Mouse (Mus musculus): ENCODE results near the gene Opa3.

The Opa3 gene

DNA sequence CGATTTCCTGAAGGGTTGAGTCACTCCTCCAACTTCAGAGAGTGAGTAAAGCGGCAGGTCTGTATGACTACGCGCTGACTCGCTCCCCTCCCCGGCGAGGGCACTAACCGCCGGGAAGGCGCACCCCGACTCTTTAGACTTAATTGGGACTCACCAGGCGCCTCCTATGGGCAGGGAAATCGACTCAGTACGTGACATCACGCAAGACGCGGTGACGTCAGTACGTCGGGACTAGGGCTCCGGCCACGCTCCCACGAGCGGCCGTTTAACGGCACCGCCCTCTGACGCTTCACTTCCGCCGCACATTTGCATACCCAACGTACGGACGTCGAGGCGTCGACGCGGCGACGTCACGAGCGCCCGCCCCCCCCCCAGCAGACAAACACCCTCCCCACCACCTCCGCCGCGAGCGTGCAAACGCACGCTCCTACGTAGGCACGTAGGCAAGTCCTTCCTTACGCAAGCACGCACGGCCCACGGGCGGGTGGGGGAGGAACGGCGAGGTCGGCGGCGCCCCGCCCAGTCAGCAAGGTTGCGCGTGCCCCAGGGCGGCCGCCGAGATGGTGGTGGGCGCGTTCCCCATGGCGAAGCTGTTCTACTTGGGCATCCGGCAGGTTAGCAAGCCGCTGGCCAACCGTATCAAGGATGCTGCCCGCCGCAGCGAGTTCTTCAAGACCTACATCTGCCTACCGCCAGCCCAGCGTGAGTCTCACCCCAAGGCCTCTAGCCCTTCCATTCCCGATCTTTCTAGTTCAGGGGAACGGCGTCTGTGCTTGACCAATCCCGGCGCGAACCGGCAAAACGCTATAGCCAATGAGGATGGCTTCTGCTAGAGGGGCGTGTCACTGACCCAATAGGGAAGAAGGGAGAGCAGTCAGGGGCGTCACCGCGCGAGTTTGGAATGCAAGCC, at the start of gene Opa3:
Gene Opa3 (plus strand): TSS at position 452 of the 910 bp plus-strand sequence.
- DNase-seq (ENCODE audit: low spot score) = peak; percentile 100

GRCm38 (mm10) chr7:19178443-19179092, 49.6 kb upstream of the Opa3 start:
- peak; percentile 77 for DNase-seq (ENCODE audit: low spot score)

DNA sequence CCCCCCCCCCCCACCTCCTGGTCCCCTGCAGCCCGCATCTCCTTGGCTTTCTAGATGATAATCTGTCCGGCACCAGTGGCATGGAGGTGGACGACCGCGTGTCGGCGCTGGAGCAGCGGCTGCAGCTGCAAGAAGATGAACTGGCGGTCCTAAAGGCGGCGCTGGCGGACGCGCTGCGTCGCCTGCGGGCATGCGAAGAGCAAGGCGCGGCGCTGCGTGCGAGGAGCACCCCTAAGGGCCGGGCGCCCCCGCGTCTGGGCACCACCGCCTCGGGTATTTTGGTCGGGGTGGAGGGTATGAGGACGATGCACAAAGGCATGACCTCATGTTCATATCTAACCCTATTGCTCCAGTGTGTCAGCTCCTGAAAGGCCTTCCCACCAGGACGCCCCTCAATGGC, 49.0 kb upstream of the Opa3 start:
- DNase-seq (ENCODE audit: low spot score) = no peak

GRCm38 (mm10) chr7:19179936-19180335, 48.2 kb upstream of the Opa3 start:
- no peak for DNase-seq (ENCODE audit: low spot score)

DNA sequence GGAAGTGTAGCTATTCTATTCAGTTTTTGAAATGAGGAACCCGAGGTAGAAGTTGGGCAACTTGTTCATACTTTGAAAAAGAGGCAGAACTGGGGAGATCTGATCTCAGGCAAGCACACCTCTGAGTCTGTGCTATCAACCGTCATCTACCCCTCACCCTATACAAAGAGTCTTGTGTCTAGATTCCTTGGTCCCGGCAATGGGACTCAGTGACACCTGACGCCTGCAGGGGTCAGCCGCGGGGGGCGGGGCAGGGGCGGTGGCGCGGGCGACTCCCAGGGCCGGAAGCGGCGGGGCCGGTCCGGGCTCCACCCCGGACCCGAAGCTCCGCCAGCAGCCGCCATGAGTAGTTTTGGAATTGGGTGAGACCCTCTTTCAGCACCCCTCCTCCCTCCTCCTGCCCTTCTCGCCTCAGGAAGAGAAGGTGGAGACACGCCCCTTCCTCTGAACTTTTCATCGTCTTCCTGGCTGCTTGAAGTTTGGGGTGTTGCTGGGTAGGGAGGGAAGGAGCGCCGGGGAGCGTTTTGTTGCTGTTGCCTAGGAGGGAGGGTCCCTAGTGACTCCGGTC, 47.2 kb upstream of the Opa3 start:
- DNase-seq (ENCODE audit: low spot score) = no peak

- DNase-seq (ENCODE audit: low spot score) = no peak
Observed at GRCm38 (mm10) chr7:19184250-19184649, 43.9 kb upstream of the Opa3 start.

GRCm38 (mm10) chr7:19184758-19185157, 43.4 kb upstream of the Opa3 start:
- no peak for DNase-seq (ENCODE audit: low spot score)

DNA sequence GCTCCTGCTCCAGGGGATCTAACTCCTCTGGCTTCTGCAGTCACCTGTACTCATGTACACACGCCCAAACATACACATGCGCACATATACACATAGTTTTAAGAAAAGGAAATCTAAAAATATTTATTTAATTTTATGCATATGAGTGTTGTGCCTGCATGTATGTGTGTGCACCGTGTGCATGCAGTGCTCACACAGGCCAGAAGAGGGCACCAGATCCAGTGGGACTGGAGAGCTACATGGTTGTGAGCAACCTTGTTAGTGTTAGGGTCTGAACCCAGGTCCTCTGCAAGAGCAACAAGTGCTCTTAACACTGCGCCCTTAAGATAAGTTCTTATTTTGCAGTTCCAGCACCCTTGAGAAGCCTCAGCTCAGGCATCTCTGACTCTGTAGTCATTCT, 33.5 kb upstream of the Opa3 start:
- DNase-seq (ENCODE audit: low spot score) = no peak

DNA sequence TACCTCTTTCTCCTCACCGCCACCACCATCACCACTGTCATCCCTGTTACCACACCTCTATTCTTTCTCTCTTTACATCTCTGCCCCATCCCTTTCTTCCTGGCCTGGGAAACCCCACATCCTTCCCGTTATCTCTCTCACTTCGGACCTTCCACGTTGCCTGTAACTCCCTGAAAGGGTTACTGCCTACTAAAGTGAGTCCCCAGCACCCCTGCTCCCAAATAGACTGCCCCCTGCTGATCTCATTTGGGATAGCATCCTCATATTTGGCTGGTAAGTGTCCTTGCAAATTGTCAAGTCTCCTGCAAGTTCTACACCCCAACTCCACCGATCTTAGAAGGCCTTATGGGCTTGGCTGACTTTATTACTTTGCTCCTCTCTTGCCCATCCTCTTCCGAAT, 31.5 kb upstream of the Opa3 start:
- DNase-seq (ENCODE audit: low spot score) = no peak

DNA sequence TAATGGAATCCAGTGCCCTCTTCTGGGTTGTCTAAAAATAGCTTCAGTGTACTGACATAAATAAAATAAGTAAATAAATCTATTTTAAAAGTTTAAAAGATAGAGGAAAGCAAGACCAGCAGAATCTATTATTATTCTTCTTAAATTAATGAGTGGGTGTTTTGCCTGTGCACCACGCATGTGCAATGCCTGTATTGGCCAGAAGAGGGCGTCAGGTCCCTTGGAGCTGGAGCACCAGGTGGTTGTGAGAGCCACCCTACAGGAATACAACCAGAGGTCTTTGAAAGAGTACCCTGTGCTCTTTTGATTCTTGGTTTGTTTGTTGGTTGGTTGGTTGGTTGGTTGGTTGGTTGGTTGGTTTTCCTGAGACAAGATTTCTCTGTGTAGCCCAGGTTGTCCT, 30.1 kb upstream of the Opa3 start:
- no peak for DNase-seq (ENCODE audit: low spot score)

DNA sequence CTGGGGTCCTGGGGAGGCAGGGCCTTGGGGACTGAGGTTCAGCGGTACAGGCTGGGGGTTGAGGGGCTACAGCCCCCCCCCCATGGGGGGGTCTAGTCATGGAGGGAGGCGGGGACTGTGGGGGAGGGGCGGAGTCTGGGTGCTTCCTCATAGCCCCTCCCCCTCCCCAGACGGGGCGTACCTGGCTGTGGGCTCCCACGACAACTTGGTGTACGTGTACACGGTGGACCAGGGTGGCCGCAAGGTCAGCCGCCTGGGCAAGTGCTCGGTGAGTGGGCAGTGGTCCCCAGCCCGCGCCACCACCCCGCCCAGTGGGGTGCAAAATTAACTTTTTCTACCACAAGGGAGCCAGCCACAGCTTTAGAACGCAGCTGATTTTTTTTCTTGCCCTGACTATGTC, 26.5 kb upstream of the Opa3 start:
- no peak for DNase-seq (ENCODE audit: low spot score)

DNA sequence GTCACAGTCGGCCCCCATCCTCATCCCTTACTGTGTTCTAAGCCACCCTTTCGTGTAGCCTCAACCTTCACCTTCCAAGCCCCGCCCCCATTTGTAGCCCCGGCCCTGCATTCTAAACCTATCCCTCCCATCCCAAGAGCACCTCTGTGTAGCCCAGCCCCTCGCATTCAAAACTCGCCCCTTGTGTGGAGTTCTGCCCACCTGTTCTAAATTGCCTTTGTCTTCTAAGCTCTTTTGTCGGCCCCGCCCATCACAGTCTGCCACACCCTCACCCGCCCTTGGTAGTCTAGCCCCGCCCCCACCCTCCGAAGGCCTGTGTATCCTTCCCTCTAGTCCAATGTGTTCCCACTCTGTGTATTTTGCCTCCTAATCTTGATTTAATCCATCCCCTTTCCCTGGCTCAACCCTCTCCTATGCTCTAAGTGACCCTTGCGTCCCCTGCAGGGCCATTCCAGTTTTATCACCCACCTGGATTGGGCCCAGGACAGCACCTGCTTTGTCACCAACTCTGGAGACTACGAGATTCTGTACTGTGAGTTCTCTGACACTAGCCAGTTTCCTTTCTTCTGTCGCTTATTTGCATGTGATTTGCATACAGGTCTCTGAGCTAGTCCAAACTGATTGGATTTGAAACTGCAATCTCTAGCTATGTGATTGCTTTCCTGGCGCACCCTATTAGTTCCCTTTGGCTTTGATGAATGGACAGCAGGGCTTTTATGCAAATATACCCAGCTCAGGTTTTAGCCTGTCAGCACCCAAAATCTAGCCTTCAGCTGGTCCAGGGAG, 25.9 kb upstream of the Opa3 start:
- DNase-seq (ENCODE audit: low spot score) = no peak

GRCm38 (mm10) chr7:19208201-19208910, 19.8 kb upstream of the Opa3 start:
- DNase-seq (ENCODE audit: low spot score) = no peak

- DNase-seq (ENCODE audit: low spot score) = no peak
Observed at GRCm38 (mm10) chr7:19208944-19209472, 19.1 kb upstream of the Opa3 start.

DNA sequence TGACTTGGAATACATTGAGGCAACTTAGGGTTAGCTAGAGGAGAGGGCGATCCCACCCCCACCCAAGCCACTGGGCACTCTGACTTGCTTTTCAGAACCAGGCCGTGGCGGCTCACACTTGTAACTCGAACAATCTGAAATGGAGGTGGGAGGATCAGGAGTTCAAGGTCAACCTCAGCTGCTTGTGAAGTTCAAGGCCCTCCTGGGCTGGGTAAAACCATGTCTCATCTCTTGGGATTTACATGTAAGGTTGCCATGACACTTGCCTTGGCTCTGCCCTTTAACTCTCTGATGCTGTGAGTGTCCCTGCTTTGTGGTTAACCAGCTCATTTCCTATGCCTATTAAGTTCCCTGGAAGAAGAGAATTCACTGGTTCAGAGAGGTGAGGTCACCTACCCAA, 18.6 kb upstream of the Opa3 start:
- no peak for DNase-seq (ENCODE audit: low spot score)

DNA sequence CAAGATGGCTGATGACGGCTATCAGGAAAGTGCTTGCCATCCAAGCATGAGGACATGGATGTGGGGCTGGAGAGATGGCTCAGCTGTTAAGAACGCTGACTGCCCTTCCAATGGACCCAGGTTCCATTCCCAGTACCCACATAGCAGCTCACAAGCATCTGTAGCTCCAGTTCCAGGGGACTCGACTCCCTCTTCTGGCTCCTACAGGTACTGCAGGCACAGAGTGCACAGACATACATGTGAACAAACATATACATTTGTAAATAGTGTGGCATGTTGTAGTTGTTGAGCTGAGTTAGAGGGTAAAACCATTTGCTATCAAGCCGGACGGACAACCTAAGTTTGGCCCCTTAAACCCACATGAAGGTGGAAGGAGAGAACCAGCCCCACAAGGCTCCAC, 18.1 kb upstream of the Opa3 start:
- no peak for DNase-seq (ENCODE audit: low spot score)

DNA sequence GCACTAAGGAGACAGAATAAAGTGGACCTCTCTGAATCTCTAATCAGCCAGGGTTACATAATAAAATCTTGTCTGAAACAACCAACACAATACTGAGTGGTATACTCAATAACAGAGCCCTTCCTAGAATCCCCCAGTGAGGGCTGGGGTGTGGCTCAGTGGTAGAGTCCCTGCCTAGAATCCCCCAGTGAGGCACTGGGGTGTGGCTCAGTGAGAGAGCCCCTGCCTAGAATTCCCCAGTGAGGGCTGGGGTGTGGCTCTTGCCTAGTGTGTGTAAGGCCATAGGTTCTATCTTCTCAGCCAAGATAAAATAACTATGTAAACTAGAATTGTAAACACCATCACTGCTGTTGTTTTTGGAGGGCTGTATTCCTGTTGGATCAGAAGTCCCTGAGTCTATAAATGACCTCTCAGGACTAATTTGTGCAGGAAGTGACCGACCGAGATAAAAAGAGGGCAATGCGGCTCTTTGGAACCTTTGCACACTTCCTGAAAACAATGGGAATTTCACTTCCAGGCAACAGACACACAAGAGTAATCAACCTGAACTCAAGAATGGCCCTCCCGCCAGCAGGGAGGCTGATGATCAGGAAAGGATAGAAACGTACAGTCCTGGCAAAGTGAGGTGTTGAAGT, 17.0 kb upstream of the Opa3 start:
- no peak for DNase-seq (ENCODE audit: low spot score)

- DNase-seq (ENCODE audit: low spot score) = no peak
Observed at GRCm38 (mm10) chr7:19211996-19212755, 16.0 kb upstream of the Opa3 start, which contains the start of gene Gpr4. Gene Gpr4, plus strand, starts transcription at chr7:19212538.

DNA sequence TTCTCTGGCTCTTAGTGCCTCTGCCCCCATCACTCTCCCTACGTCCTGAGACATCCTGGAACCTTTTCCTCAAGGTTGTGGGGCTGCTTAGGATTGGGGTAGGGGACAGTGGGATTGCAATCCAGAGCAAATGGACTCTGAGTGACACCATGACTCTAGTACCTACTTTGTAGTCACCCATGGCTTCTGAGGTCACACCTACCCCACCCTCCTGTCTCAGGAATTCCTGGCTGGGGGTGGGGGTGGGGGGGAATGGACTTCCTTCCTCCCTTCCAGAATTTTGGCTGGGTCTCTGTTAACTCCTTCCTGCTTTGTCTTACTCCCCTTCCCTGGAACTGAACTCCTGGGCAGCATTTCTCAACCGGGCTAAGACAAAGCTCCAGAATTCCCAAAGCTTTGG, 14.7 kb upstream of the Opa3 start:
- DNase-seq (ENCODE audit: low spot score) = no peak

GRCm38 (mm10) chr7:19214369-19214768, 13.8 kb upstream of the Opa3 start:
- DNase-seq (ENCODE audit: low spot score) = no peak
